Mouse (Mus musculus) stomach, postnatal 0 days (tissue): ENCODE results near the gene Palld.

Source experiments
- CTCF ChIP-seq: IDR thresholded peaks from 2 replicates; pipeline ENCODE4 v1.5.1; 2016; ENCODE audit warnings: antibody characterized with exemption, low read depth, mild to moderate bottlenecking, moderate library complexity
- EP300 ChIP-seq: optimal IDR thresholded peaks from 2 replicates; pipeline ENCODE3; 2016; ENCODE audit warnings: antibody characterized with exemption

GRCm38 (mm10) chr8:61671151-61671550 is 231.3 kb downstream of the Palld start:
- TF ChIP-seq CTCF (no peak), EP300 (no peak)
